ENCODE assay signal across 27 mouse cellular contexts in genomic region chr9:115485219-115485618, GRCm38 (mm10).
A peak's percentile ranks its signal among the peaks of the same experiment; 100 is the strongest.
DNase-seq lines count a peak whose midpoint lies in the region; ATAC-seq lines count a peak whose summit lies in the region.
"Had no signal": no experiment of that assay in that cellular context is flagged by ENCODE, and none has a peak within 500 bp of the region (broad histone marks: within the 10 kb centered on the region; RNA-seq: fewer than 3 reads in every experiment).

No protein-coding gene starts in this region.

- H3K9ac ChIP-seq in intestine, embryonic 15.5 days = no peak overlapping the region
- H3K9ac ChIP-seq: embryonic facial prominence, embryonic 12.5 days; embryonic facial prominence, embryonic 15.5 days; forebrain, postnatal 0 days; heart, embryonic 12.5 days; heart, embryonic 15.5 days; hindbrain, embryonic 13.5 days had no signal

- no peak overlapping the region for H3K27ac ChIP-seq in heart, embryonic 10.5 days
- H3K27ac ChIP-seq in intestine, embryonic 15.5 days = no peak overlapping the region
- H3K27ac ChIP-seq: embryonic facial prominence, embryonic 12.5 days; embryonic facial prominence, embryonic 15.5 days; heart, embryonic 15.5 days; hindbrain, embryonic 10.5 days; hindbrain, embryonic 13.5 days had no signal

- no peaks in the 10 kb centered on the region for H3K9me3 ChIP-seq in heart, embryonic 10.5 days
- H3K9me3 ChIP-seq in intestine, embryonic 15.5 days = no peaks in the 10 kb centered on the region
- H3K9me3 ChIP-seq: embryonic facial prominence, embryonic 12.5 days; embryonic facial prominence, embryonic 15.5 days; heart, embryonic 12.5 days; heart, embryonic 15.5 days; hindbrain, embryonic 10.5 days; hindbrain, embryonic 13.5 days had no signal

- DNase-seq in heart, adult 11 months = peak; percentile 51
- no peak for DNase-seq in heart, embryonic 10.5 days (ENCODE audit: low spot score)
- DNase-seq in gastrocnemius, adult 18-20 months (ENCODE audit: low spot score) = no peak
- DNase-seq: adrenal gland, postnatal 10 days; adrenal gland, postnatal 36 days; cerebellum, adult 18-20 months; cerebellum, adult 9-10 months; cerebellum, postnatal 14 days; forebrain, postnatal 0 days; gastrocnemius, postnatal 25 days; heart, postnatal 10 days; heart, postnatal 36 days had no signal

- no peaks in the 10 kb centered on the region for H3K4me1 ChIP-seq in heart, embryonic 10.5 days
- H3K4me1 ChIP-seq in intestine, embryonic 15.5 days (replicated peaks) = no peaks in the 10 kb centered on the region
- H3K4me1 ChIP-seq: embryonic facial prominence, embryonic 12.5 days; embryonic facial prominence, embryonic 15.5 days; heart, embryonic 12.5 days; heart, embryonic 15.5 days had no signal

- H3K4me2 ChIP-seq in intestine, embryonic 15.5 days (replicated peaks) = no peak overlapping the region
- H3K4me2 ChIP-seq: embryonic facial prominence, embryonic 12.5 days; embryonic facial prominence, embryonic 15.5 days; heart, embryonic 12.5 days; heart, embryonic 15.5 days; hindbrain, embryonic 13.5 days had no signal

- H3K36me3 ChIP-seq in heart, embryonic 10.5 days = no peaks in the 10 kb centered on the region
- no peaks in the 10 kb centered on the region for H3K36me3 ChIP-seq in intestine, embryonic 15.5 days
- H3K36me3 ChIP-seq: embryonic facial prominence, embryonic 12.5 days; embryonic facial prominence, embryonic 15.5 days; G1E; heart, embryonic 12.5 days; heart, embryonic 15.5 days; hindbrain, embryonic 10.5 days; hindbrain, embryonic 13.5 days had no signal

- 0 out of 2 replicates have a peak, but pooled peaks have one; percentile 13 for ATAC-seq in common myeloid progenitor, adult 5-6 weeks (replicated peaks; ENCODE audit: low read depth, poor library complexity, severe bottlenecking)
- peak; percentile 58 for ATAC-seq in megakaryocyte progenitor cell, adult 5-6 weeks (replicated peaks; ENCODE audit: poor library complexity)
- ATAC-seq in intestine, embryonic 15.5 days = no peak
- ATAC-seq: forebrain, embryonic 14.5 days; forebrain, postnatal 0 days; hindbrain, embryonic 16.5 days; intestine, embryonic 16.5 days; Patski had no signal

- no peaks in the 10 kb centered on the region for H3K27me3 ChIP-seq in heart, embryonic 10.5 days (ENCODE audit: insufficient read depth, poor library complexity, severe bottlenecking)
- 0 out of 2 replicates have a peak, but pooled peaks cover 4% of the 10 kb centered on the region for H3K27me3 ChIP-seq in intestine, embryonic 15.5 days (replicated peaks)
- H3K27me3 ChIP-seq: CH12.LX; embryonic facial prominence, embryonic 12.5 days; embryonic facial prominence, embryonic 15.5 days; hindbrain, embryonic 13.5 days; Patski had no signal

- WGBS in heart, embryonic 10.5 days = 84% methylated on average over 4 of the region's 4 CpGs
- 87% methylated on average over 4 of the region's 4 CpGs for WGBS in intestine, embryonic 15.5 days

- H3K4me3 ChIP-seq in heart, embryonic 10.5 days = no peak overlapping the region
- H3K4me3 ChIP-seq in intestine, embryonic 15.5 days (replicated peaks) = no peak overlapping the region
- H3K4me3 ChIP-seq: embryonic facial prominence, embryonic 12.5 days; embryonic facial prominence, embryonic 15.5 days; heart, embryonic 12.5 days; heart, embryonic 15.5 days; hindbrain, embryonic 10.5 days; hindbrain, embryonic 13.5 days had no signal
